Mouse (Mus musculus) small intestine, adult 2 months (tissue): ENCODE data around the gene Clec16a.

Source experiments
- CTCF ChIP-seq: fragments of 200-500 bp; IDR thresholded peaks from 2 replicates; pipeline ENCODE4 v1.5.1; 2012; ENCODE audit warnings: low read depth, mild to moderate bottlenecking, control low read depth, inconsistent platforms, low read length, moderate library complexity, mixed read lengths; ENCODE audit not compliant: insufficient replicate concordance, insufficient read length; ENCODE audit errors: extremely low read depth
- POLR2A ChIP-seq: fragments of 200-500 bp; IDR thresholded peaks from 2 replicates; pipeline ENCODE4 v1.6.1; 2012; ENCODE audit warnings: low read depth, mild to moderate bottlenecking, control low read depth, inconsistent platforms, low read length, moderate library complexity

GRCm38 (mm10) chr16:10672490-10672889 lies 127.4 kb downstream of the Clec16a start:
- no peak for TF ChIP-seq CTCF
- TF ChIP-seq POLR2A = no peak
